Mouse (Mus musculus): ENCODE measurements around the gene Stk4.

The Stk4 gene

DNA sequence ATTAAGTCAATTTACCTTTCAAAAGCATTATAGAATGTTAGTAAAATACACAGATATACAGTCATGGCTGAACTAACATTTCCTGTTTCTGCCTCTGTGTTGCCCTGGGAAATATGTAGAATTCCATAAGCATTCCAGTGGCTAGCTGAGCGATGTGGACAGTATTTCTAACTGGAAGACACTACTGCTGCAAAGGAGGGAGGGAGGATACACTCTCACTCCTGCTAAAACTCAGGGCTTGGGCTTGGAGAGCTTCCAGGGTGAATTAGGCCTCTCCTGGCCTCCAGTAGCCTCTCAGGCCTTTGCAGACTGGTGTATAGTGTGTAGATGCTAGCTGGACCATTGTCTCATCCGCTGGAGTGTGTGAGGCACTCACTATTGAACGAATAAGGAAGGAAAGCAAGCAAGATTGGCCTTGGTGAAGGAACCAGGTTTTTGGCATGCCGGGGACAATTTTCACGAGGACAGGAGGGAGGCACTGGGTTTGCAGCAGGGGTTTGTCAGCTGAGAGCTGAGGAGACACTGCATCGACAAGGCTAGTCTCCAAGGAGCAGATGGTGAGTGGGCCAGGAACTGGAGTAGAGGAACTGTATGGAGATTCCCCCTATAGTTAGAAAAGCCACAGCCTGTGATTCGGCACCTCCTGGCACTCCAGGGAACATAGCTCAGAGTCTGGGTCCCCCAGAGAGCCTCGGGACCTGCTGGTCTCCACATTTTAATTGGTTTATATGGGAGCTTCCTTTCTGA lies 104.7 kb downstream of the Stk4 start:
- DNase-seq (ENCODE audit: inconsistent ontology term) = peak; percentile 62

DNA sequence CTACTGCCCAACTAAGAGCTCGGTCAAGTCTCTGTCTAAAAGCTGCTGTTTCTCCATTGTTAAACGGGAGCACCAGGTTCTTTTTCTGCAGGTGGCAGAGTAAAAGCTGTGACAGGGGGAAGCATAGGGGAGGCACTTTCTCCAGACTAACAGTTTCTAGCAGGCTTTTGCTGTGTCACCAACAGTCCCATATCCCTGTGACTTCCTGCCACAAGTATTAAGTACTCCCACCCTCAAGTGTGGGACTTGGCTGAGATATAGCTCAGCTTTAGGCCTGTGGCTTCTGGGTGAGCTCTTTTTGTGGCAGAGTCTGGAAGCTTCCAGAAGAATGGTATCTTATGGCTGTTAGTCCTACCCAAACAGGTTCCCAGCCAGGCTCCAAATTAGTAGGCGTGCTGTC lies 105.7 kb downstream of the Stk4 start:
- DNase-seq (ENCODE audit: inconsistent ontology term) = no peak

DNA sequence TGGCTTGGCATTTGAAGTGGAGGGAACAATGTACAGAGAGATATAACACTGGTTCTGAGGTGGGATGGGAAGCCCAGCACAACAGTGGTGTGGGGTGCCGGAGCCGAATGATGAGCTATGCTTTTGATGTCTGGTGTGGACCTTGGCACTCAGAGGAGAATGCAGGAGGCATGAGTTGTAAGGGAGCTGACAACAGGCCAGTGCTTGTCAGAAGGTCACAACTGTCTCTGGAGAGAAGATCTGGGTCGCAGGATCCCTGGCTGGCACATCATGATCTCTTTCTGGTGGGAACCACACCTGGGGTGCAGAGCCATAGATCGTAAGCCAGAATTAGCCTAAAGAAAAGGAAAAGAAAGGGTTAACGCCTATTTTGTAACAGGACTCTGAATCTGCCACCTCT lies 107.7 kb downstream of the Stk4 start:
- no peak for DNase-seq (ENCODE audit: inconsistent ontology term)

DNA sequence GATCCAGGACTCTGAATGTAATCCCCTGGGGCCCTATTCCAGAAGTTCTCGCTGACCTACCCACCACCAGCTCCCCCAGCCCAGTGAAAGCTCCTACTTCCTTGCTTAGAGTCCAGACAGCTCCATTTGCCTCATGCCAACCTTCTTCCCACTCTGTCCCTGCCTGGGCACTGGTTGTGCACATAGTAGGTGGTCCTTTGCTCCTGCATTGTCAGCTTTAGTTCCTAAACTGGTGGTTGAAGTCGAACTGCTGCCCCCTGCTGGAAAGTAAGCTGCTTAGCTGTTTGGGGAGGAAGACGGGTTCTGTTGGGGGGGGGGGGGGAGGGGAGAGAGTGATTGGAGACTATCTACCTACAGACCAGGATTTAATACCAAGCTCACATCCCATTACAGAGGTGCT lies 110.0 kb downstream of the Stk4 start:
- DNase-seq (ENCODE audit: inconsistent ontology term) = no peak

DNA sequence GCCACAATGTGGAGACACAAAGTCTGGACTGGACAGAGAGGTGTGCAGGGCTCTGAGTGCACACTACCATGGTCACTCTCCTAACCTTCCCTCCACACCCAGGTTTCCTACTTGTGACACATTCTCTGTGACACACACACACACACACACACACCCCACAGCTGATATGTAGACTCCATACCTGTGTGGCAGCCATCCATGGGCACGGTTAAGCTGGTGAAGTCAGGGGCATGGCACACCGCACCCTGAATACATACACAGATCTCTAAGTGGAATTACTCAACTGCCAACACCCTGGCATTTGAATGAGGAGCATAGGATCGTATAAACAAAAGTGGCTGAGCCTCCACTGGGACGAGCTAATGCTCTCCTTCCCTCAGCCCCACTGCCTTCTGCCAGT lies 110.6 kb downstream of the Stk4 start:
- DNase-seq (ENCODE audit: inconsistent ontology term) = no peak

DNA sequence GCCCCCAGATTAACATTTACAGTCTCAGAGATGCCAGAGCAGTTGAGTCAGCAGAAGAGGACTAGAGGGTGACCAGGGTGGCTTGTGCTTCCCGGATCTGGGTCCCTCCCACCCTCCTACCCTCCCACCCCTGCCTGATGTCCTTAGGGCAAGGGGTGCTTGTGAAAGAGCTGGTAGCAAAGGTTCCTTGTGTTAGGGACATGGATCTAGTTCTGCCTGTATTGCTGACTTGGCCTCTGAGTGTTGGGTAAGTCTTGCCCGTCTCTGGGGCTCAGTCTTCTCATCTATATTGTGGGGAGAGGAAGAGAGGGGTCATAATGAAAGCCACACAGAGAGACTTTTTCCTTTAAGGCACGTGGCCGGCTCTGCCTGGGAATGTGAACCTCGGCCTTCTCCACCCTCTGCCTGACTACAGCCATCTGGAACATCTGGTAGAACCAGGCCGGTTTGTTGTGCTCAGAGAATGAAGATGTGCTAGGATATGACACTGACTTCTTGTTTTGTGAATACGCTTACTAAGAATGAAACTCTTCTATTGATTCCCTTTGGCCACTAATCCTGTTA lies 112.7 kb downstream of the Stk4 start, which contains the start of gene Wfdc5:
Gene Wfdc5 (minus strand): TSS at position 51 of the 564 bp plus-strand sequence.
- no peak for DNase-seq (ENCODE audit: inconsistent ontology term)

DNA sequence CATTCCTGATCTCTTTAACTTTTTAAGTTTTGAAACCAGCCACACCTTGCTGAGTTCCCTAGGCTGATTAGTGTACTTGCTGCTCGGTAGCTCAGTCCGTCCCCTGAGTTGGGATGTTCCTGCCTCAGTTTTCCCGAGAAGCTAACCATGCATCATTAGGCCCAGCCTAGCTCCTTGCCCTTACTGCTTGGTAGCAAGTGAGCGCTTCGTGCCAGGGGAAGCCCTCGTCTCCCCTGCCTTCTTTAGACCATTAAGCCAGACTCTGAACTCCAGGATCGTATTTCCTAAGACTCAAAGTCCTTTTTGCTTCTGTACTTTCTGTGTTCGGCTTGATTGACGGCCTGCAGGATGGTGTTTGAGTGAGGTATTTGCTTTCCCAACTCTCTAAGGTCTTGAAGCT lies 113.2 kb downstream of the Stk4 start:
- DNase-seq (ENCODE audit: inconsistent ontology term) = no peak

DNA sequence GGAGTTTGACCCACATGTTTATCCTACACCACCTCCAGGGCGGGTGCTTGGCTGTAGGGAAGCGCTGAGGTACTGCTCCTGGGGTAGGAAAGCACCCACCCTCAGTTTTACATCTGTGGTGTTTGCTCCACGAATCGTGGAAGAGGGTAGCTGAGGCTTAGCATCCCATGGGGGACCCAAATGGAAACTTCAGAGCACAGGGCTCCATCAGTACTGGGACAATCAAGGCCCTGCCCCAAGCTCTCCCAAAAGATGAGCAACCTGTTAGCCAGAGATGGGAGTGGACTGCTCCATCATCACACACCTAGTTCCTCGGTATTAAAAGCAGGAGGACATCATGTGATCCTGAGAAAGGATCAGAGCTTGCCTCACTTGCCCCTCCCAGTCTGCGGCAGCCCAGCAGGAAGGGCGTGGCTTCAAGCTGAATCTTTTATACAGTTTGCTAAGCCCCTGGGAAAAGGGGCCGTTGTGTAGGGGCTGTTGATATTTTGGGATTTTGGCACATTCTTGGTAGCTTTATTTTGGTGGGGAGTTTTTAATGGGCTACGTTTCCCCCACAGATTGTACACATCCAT lies 114.1 kb downstream of the Stk4 start:
- no peak for DNase-seq (ENCODE audit: inconsistent ontology term)

DNA sequence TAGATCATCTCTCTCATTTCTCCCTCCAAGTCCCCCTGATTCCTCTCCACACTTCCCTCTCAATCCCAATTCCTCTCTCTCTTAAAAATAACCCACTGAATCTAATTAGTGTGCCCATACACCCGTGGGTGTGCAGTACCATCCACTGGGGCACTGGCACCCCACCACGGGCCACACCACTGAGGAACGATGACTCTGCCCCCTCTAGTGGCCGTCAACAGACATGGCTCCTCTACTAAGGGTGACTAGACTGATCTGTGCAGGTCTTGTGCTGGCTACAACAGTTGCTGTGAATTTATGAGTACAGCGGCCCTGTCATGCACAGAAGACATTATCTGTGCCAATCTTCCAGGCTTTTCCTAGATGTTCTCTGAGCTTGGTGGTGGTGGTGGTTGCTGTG lies 118.6 kb downstream of the Stk4 start:
- no peak for DNase-seq (ENCODE audit: inconsistent ontology term)

DNA sequence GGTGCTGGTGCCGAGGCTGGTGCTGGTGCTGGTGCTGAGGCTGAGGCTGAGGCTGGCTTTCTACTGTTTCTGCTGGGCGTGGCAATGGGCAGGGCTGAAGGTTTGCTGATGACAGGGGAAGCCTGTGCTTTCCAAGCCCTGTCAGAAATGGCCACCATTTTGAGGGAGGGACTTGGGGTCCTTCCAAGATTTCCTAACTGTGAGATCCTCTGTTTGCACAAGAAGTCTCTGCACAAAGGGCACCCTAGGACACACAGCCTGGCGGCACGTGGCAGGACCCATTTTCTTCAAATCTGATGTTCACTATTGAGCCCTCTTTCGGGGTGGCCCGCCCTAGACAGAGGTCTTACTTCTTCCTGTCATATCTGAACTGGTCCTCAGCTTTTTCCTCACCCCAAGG lies 120.5 kb downstream of the Stk4 start, which contains the start of gene Wfdc12:
Gene Wfdc12 (minus strand): TSS at position 33 of the 400 bp plus-strand sequence.
- no peak for DNase-seq (ENCODE audit: inconsistent ontology term)

DNA sequence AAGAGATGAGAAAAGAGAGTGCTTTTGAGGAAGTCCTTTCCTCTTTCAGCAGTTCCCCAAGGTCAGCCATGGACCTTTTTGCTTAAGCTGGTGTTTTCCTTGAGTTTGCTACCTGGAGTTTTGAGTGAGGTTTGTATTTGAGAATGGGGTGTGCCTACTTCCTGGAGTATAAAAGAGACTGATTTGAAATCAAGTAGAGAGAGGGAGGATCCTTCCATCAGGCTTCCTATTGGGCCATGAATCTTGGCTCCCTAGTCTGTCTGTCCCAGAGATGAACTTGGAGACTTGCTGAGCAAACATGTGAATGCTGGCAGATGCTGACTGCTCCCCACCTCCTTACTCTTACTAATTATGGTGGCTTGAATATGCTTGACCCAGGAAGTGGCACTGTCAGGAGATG lies 122.2 kb downstream of the Stk4 start:
- no peak for DNase-seq (ENCODE audit: inconsistent ontology term)

DNA sequence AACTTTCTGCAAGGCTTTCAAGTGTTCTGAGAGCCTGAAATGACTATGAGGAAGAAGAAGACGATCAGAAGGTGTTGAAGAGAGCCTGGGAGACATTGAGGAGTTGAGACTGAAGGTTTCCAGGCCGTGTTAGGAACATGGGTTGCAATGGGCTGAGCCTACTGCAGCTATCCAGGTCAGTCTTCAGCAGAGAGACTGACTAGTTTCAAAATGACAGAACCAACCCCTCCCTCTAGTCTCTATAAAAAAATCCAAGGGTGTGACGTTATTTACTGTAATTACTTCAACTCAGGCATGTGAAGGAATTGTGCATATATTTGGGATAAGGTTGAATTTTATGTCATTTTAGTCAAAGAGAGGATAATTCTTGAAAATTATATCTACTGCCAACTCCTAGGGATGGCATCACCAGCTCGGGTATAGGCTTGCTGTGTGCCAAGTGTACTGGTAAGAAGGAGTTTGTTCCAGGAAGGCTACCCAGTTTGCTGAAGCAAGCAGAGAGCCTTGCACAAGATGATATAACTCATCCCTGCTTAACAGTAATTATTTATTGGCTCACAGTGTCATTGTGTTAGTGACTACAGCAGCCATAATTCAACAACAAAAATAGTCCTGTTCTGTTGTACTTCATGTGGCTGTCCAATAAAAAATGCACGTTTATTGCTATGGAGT lies 125.0 kb downstream of the Stk4 start:
- no peak for DNase-seq (ENCODE audit: inconsistent ontology term)

DNA sequence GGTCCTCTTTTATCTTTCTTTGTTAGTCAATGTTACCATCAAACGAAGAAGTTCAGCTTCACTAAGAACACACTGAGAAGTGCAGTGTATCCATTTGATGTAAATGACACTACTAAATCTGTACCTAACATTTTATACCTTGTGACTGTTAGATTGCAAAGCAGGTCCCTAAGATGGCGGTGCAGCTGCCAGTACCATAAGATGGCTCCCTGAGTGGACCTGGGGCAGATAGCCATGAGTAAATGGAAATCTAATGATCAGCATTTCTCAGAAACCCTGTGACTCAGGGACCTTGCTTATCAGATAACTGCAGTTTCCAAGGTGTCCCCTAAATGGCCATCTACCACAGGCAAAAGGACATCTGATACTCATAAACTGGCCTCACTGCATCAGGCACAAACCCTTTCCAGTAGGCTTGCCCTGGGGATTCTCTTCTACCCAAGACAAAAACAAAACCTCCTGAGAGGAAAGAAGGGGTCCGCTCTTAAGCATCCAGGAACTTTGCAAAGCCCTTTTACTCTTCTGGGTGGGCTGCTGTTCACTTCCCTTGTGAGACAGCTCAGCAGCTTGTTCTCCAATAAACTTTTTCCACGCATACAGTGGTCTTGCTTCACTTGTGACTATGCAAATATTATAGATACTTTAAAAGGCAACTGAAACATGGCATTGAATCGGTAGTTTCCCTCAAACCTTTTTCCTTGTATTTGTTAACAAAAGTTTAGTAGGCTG lies 126.0 kb downstream of the Stk4 start:
- no peak for DNase-seq (ENCODE audit: inconsistent ontology term)

DNA sequence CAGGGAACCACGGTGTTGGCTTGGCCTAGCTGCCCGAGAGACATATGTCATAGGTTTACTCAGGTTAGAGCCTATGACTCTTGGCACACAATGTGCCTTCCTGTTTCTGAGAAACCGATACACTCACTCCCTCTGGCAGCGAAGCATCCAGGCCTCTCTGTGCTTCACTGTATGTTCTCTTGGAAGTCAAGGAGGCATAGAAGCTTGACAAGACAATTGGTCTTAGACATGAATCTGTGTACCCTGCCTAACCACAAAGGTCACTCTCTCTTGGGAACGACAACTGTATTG lies 126.5 kb downstream of the Stk4 start:
- DNase-seq (ENCODE audit: inconsistent ontology term) = no peak

DNA sequence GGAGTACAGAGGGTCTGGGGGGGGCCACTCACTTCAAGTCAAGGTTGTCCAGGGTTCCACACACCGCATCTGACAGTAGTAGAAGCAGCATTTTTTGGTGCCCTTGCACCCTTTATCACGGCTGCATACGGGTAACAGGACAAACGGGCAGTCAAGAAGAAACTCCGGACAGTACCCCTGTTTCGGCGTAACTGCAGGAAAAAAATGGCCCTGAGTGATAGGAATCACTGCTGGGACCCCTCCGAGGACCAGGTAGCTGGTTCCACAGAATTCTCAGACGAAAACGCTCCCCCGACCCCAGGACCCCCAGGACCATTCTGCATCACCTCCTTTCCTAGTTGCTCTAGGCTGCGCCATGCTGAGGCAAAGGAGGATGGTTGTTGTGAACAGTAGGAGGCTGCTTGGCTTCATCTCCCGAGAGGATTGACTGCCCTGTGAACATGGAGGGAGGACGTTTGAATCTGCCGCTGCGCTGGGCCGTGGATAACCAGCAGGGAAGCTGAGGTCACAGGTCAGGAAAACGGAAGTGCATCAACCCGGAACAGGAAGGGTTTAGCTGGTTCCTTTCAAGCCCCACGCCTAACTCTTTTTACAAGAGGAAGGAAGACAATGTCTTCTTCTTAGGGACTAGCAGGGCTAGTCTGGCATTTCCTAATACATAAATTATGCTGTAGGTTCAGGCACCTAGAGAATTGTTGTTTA lies 129.7 kb downstream of the Stk4 start, which contains the start of gene Wfdc15a:
Gene Wfdc15a (minus strand): TSS at position 505 of the 702 bp plus-strand sequence.
- DNase-seq (ENCODE audit: inconsistent ontology term) = no peak
